Mouse (Mus musculus): ENCODE results near the gene Scn1b. TPM values are rescaled to one million over a fixed set of nuclear protein-coding genes. Genes with fewer than 3 reads are reported as not detected.

Gene Scn1b
- total and polyA plus RNA-seq, 3 experiments: 31.8 to 41.9 (median 32.5) TPM

- Histone ChIP-seq H3K4me3 (no peak overlapping the region), H3K4me1 (ENCODE audit: control insufficient read depth, insufficient read depth, low read length) (peaks cover 8% of the 10 kb centered on the region), H3K27me3 (ENCODE audit: control insufficient read depth, insufficient read depth, low read length) (no peaks in the 10 kb centered on the region), H3K27ac (no peak overlapping the region), H3K79me2 (replicated peaks; ENCODE audit: control insufficient read depth, insufficient read depth, low read length) (no peaks in the 10 kb centered on the region), H3K36me3 (ENCODE audit: control insufficient read depth, insufficient read depth, low read length) (no peaks in the 10 kb centered on the region), H3K9ac (ENCODE audit: low read depth, low read length) (no peak overlapping the region)
- intact Hi-C loops (cut with DNase I): no loop called here
- 72% methylated on average over 15 of the region's 15 CpGs for WGBS
- TF ChIP-seq EP300 (IDR thresholded peaks at IDR 0.05; ENCODE audit: insufficient read depth, low read depth, low read length): no peak
- TF ChIP-seq POLR2A (IDR thresholded peaks at IDR 0.05; ENCODE audit: insufficient read depth, low read depth, low read length): no peak
- no peak for TF ChIP-seq CTCF (IDR thresholded peaks at IDR 0.05)
- DNase-seq: no peak
Measured at GRCm38 (mm10) chr7:31110861-31111385, 15.9 kb downstream of the Scn1b start.

GRCm38 (mm10) chr7:31109796-31110195 is 17.0 kb downstream of the Scn1b start:
- Histone ChIP-seq H3K4me1 (ENCODE audit: control insufficient read depth, insufficient read depth, low read length) (peaks cover 3% of the 10 kb centered on the region), H3K79me2 (replicated peaks; ENCODE audit: control insufficient read depth, insufficient read depth, low read length) (no peaks in the 10 kb centered on the region), H3K4me3 (no peak overlapping the region), H3K9ac (ENCODE audit: low read depth, low read length) (no peak overlapping the region), H3K27ac (no peak overlapping the region), H3K27me3 (ENCODE audit: control insufficient read depth, insufficient read depth, low read length) (no peaks in the 10 kb centered on the region), H3K36me3 (ENCODE audit: control insufficient read depth, insufficient read depth, low read length) (no peaks in the 10 kb centered on the region)
- intact Hi-C loops (cut with DNase I): no loop called here
- no peak for DNase-seq
- 85% methylated on average over 5 of the region's 5 CpGs for WGBS
- no peak for TF ChIP-seq CTCF (IDR thresholded peaks at IDR 0.05)
- TF ChIP-seq POLR2A (IDR thresholded peaks at IDR 0.05; ENCODE audit: insufficient read depth, low read depth, low read length): no peak
- TF ChIP-seq EP300 (IDR thresholded peaks at IDR 0.05; ENCODE audit: insufficient read depth, low read depth, low read length): no peak

- intact Hi-C loops (cut with DNase I): no loop called here
Measured at GRCm38 (mm10) chr7:31109091-31109490, 17.7 kb downstream of the Scn1b start.

GRCm38 (mm10) chr7:31107781-31108180 is 19.0 kb downstream of the Scn1b start:
- no peak overlapping the region for H3K4me3 ChIP-seq
- no peak for DNase-seq
- no peak for TF ChIP-seq POLR2A (IDR thresholded peaks at IDR 0.05; ENCODE audit: insufficient read depth, low read depth, low read length)
- TF ChIP-seq EP300 (IDR thresholded peaks at IDR 0.05; ENCODE audit: insufficient read depth, low read depth, low read length): no peak
- no peak for TF ChIP-seq CTCF (IDR thresholded peaks at IDR 0.05)
- H3K27me3 ChIP-seq (ENCODE audit: control insufficient read depth, insufficient read depth, low read length): no peaks in the 10 kb centered on the region; the same call in 1 of the 2 replicates
- intact Hi-C loops (cut with DNase I): no loop called here
- no peak overlapping the region for H3K9ac ChIP-seq (ENCODE audit: low read depth, low read length)
- H3K36me3 ChIP-seq (ENCODE audit: control insufficient read depth, insufficient read depth, low read length): no peaks in the 10 kb centered on the region
- WGBS: 90% methylated on average over 11 of the region's 11 CpGs
- no peaks in the 10 kb centered on the region for H3K79me2 ChIP-seq (replicated peaks; ENCODE audit: control insufficient read depth, insufficient read depth, low read length)
- H3K27ac ChIP-seq: no peak overlapping the region
- peaks cover 3% of the 10 kb centered on the region for H3K4me1 ChIP-seq (ENCODE audit: control insufficient read depth, insufficient read depth, low read length)

More at GRCm38 (mm10) chr7:31109091-31109490, 17.7 kb downstream of the Scn1b start:
- TF ChIP-seq POLR2A (IDR thresholded peaks at IDR 0.05; ENCODE audit: insufficient read depth, low read depth, low read length): no peak
- TF ChIP-seq EP300 (IDR thresholded peaks at IDR 0.05; ENCODE audit: insufficient read depth, low read depth, low read length): no peak
- TF ChIP-seq CTCF (IDR thresholded peaks at IDR 0.05): no peak
- WGBS: 23% methylated on average over 7 of the region's 7 CpGs
- H3K4me3 ChIP-seq: no peak overlapping the region
- H3K79me2 ChIP-seq (replicated peaks; ENCODE audit: control insufficient read depth, insufficient read depth, low read length): no peaks in the 10 kb centered on the region
- no peaks in the 10 kb centered on the region for H3K27me3 ChIP-seq (ENCODE audit: control insufficient read depth, insufficient read depth, low read length)
- H3K4me1 ChIP-seq (ENCODE audit: control insufficient read depth, insufficient read depth, low read length): peaks cover 3% of the 10 kb centered on the region
- H3K36me3 ChIP-seq (ENCODE audit: control insufficient read depth, insufficient read depth, low read length): no peaks in the 10 kb centered on the region
- no peak overlapping the region for H3K9ac ChIP-seq (ENCODE audit: low read depth, low read length)
- no peak overlapping the region for H3K27ac ChIP-seq
- DNase-seq: peak in 1 of 2 experiments; percentile 54

- H3K27ac ChIP-seq: no peak overlapping the region
- TF ChIP-seq CTCF (IDR thresholded peaks at IDR 0.05) (no peak), EP300 (IDR thresholded peaks at IDR 0.05; ENCODE audit: insufficient read depth, low read depth, low read length) (no peak), POLR2A (IDR thresholded peaks at IDR 0.05; ENCODE audit: insufficient read depth, low read depth, low read length) (no peak)
- no peak overlapping the region for H3K9ac ChIP-seq (ENCODE audit: low read depth, low read length)
- H3K4me3 ChIP-seq: no peak overlapping the region
- DNase-seq: no peak
- intact Hi-C loops (cut with DNase I): no loop called here
- no peaks in the 10 kb centered on the region for H3K36me3 ChIP-seq (ENCODE audit: control insufficient read depth, insufficient read depth, low read length)
- peaks cover 3% of the 10 kb centered on the region for H3K4me1 ChIP-seq (ENCODE audit: control insufficient read depth, insufficient read depth, low read length)
- no peaks in the 10 kb centered on the region for H3K79me2 ChIP-seq (replicated peaks; ENCODE audit: control insufficient read depth, insufficient read depth, low read length)
- WGBS: 41% methylated on average over 3 of the region's 3 CpGs
- H3K27me3 ChIP-seq (ENCODE audit: control insufficient read depth, insufficient read depth, low read length): no peaks in the 10 kb centered on the region; the same call in 1 of the 2 replicates
Measured at GRCm38 (mm10) chr7:31106166-31106565, 20.6 kb downstream of the Scn1b start.

- DNase-seq: peak; percentile 69 to 81
- 30% methylated on average over 15 of the region's 15 CpGs for WGBS
- no peak overlapping the region; the same call in 1 of the 2 replicates for H3K27ac ChIP-seq
- H3K27me3 ChIP-seq (ENCODE audit: control insufficient read depth, insufficient read depth, low read length): no peaks in the 10 kb centered on the region; the same call in 1 of the 2 replicates
- no peaks in the 10 kb centered on the region for H3K79me2 ChIP-seq (replicated peaks; ENCODE audit: control insufficient read depth, insufficient read depth, low read length)
- intact Hi-C loops (cut with DNase I): loop anchor here (2.0 kb wide), 1 partner anchor 68 kb away; no protein-coding TSS in a partner anchor
- H3K9ac ChIP-seq (ENCODE audit: low read depth, low read length): no peak overlapping the region
- H3K4me1 ChIP-seq (ENCODE audit: control insufficient read depth, insufficient read depth, low read length): peaks cover 3% of the 10 kb centered on the region
- H3K4me3 ChIP-seq: no peak overlapping the region
- no peaks in the 10 kb centered on the region for H3K36me3 ChIP-seq (ENCODE audit: control insufficient read depth, insufficient read depth, low read length)
- TF ChIP-seq POLR2A (IDR thresholded peaks at IDR 0.05; ENCODE audit: insufficient read depth, low read depth, low read length) (no peak), CTCF (IDR thresholded peaks at IDR 0.05) (peak; percentile 87)
Measured at GRCm38 (mm10) chr7:31105061-31105768, 21.6 kb downstream of the Scn1b start.
